In genomic region chr11:35991846-35992245, GRCm38 (mm10) we compare ENCODE assay signal across 18 mouse cellular contexts. TPM values are rescaled to one million over a fixed set of nuclear protein-coding genes. Genes with fewer than 3 reads are reported as not detected.
A peak's percentile ranks its signal among the peaks of the same experiment; 100 is the strongest.
DNase-seq lines count a peak whose midpoint lies in the region; ATAC-seq and TF ChIP-seq lines count a peak whose summit lies in the region.
"Had no signal": no experiment of that assay in that cellular context is flagged by ENCODE, and none has a peak within 500 bp of the region (broad histone marks: within the 10 kb centered on the region; RNA-seq: fewer than 3 reads in every experiment).

No protein-coding gene starts in this region.

- no peak overlapping the region for H3K27ac ChIP-seq in forebrain, embryonic 15.5 days (replicated peaks)
- H3K27ac ChIP-seq in forebrain, embryonic 12.5 days, result no peak overlapping the region
- no peak overlapping the region for H3K27ac ChIP-seq in layer of hippocampus, adult 2 months
- H3K27ac ChIP-seq: gastrocnemius, adult 2 months; heart, adult 2 months; hindbrain, embryonic 12.5 days; intestine, embryonic 15.5 days; limb, embryonic 10.5 days; liver, embryonic 12.5 days; stomach, postnatal 0 days had no signal

- H3K4me1 ChIP-seq in forebrain, embryonic 15.5 days, result peaks cover 20% of the 10 kb centered on the region
- no peaks in the 10 kb centered on the region for H3K4me1 ChIP-seq in forebrain, embryonic 12.5 days
- H3K4me1 ChIP-seq: hindbrain, embryonic 12.5 days; intestine, embryonic 15.5 days; limb, embryonic 10.5 days; liver, embryonic 12.5 days had no signal

- peak; percentile 76 for DNase-seq in brain, embryonic 14.5 days (ENCODE audit: low read depth)
- peak; percentile 54 to 71 for DNase-seq in layer of hippocampus, adult 2 months (ENCODE audit: low spot score in 2 of 2)
- peak; percentile 32 for DNase-seq in left cerebral cortex, postnatal 4 days
- DNase-seq in kidney, adult 8-10 months, result no peak
- no peak for DNase-seq in heart, adult 11 months
- DNase-seq: cerebellum, adult 11 months; gastrocnemius, adult 2 months; heart, adult 2 months; kidney, postnatal 10 days had no signal

- intact Hi-C loops in left cerebral cortex, postnatal 4 days (cut with DNase I), result no loop called here

- WGBS in forebrain, embryonic 15.5 days, result 62% methylated on average over 2 of the region's 2 CpGs
- WGBS in forebrain, embryonic 12.5 days, result 80% methylated on average over 2 of the region's 2 CpGs

- H3K4me2 ChIP-seq in forebrain, embryonic 15.5 days (replicated peaks), result no peak overlapping the region
- H3K4me2 ChIP-seq in forebrain, embryonic 12.5 days, result no peak overlapping the region
- H3K4me2 ChIP-seq: hindbrain, embryonic 12.5 days; intestine, embryonic 15.5 days; liver, embryonic 12.5 days had no signal

- TF ChIP-seq CTCF in brain, embryonic 14.5 days (IDR thresholded peaks at IDR 0.05; ENCODE audit: borderline replicate concordance, extremely low read depth, insufficient read depth, insufficient read length), result no peak
- TF ChIP-seq CTCF in layer of hippocampus, adult 2 months (conservative IDR thresholded peaks at IDR 0.05), result no peak

- H3K36me3 ChIP-seq in forebrain, embryonic 15.5 days, result no peaks in the 10 kb centered on the region
- no peaks in the 10 kb centered on the region for H3K36me3 ChIP-seq in forebrain, embryonic 12.5 days (replicated peaks)
- H3K36me3 ChIP-seq: hindbrain, embryonic 12.5 days; intestine, embryonic 15.5 days; limb, embryonic 10.5 days; liver, embryonic 12.5 days had no signal

- H3K27me3 ChIP-seq in forebrain, embryonic 15.5 days, result no peaks in the 10 kb centered on the region
- no peaks in the 10 kb centered on the region for H3K27me3 ChIP-seq in forebrain, embryonic 12.5 days
- H3K27me3 ChIP-seq: hindbrain, embryonic 12.5 days; intestine, embryonic 15.5 days had no signal

- no peak overlapping the region for H3K9ac ChIP-seq in forebrain, embryonic 15.5 days (replicated peaks)
- no peak overlapping the region for H3K9ac ChIP-seq in forebrain, embryonic 12.5 days
- H3K9ac ChIP-seq: hindbrain, embryonic 12.5 days; intestine, embryonic 15.5 days; liver, embryonic 12.5 days had no signal

- no peak overlapping the region for H3K4me3 ChIP-seq in forebrain, embryonic 15.5 days
- no peak overlapping the region for H3K4me3 ChIP-seq in forebrain, embryonic 12.5 days (replicated peaks)
- no peak overlapping the region for H3K4me3 ChIP-seq in layer of hippocampus, adult 2 months
- H3K4me3 ChIP-seq: gastrocnemius, adult 2 months; heart, adult 2 months; hindbrain, embryonic 12.5 days; intestine, embryonic 15.5 days; limb, embryonic 10.5 days; liver, embryonic 12.5 days had no signal

- no peak for TF ChIP-seq POLR2A in brain, embryonic 14.5 days (IDR thresholded peaks at IDR 0.05; ENCODE audit: borderline replicate concordance, extremely low read depth, insufficient read depth, insufficient read length, poor library complexity, severe bottlenecking)

- ATAC-seq in forebrain, embryonic 15.5 days (replicated peaks), result peak; percentile 82; the same call in 1 of the 2 replicates
- no peak for ATAC-seq in forebrain, embryonic 12.5 days (ENCODE audit: low FRiP score)
- ATAC-seq: intestine, embryonic 15.5 days; liver, embryonic 12.5 days; midbrain, embryonic 16.5 days had no signal

- no peaks in the 10 kb centered on the region for H3K9me3 ChIP-seq in forebrain, embryonic 15.5 days
- 0 out of 2 replicates have a peak, but pooled peaks cover 8% of the 10 kb centered on the region for H3K9me3 ChIP-seq in forebrain, embryonic 12.5 days
- H3K9me3 ChIP-seq: hindbrain, embryonic 12.5 days; intestine, embryonic 15.5 days; limb, embryonic 10.5 days had no signal

RNA-seq across cellular contexts. Expression of gene Wwc1, which starts 11.5 kb away (rescaled TPM):
- polyA plus RNA-seq in forebrain, embryonic 15.5 days (2015; fragmentation: Nextera tagmentation; extraction: Ambion mirVana), result 15.6 and 22.2 TPM in 2 replicates
- polyA plus RNA-seq in forebrain, embryonic 12.5 days (2016; fragmentation: Nextera tagmentation; extraction: Ambion mirVana), result 6.7 and 10.3 TPM in 2 replicates
- polyA plus RNA-seq in brain, embryonic 14.5 days (2012; rRNA removed), result 39.4 and 45.1 TPM in 2 replicates
- 100 to 1,000 TPM in 1 of 2 experiments, 10 to 100 TPM in 1; 99.6 to 107 TPM for total RNA-seq in layer of hippocampus, adult 2 months (2021)
- 100 to 1,000 TPM; 106 to 129 TPM for total RNA-seq in left cerebral cortex, postnatal 4 days (2021)
- total RNA-seq: gastrocnemius, adult 2 months; megakaryocyte, adult 5-6 weeks had no signal

Comparison
In these comparisons a context has a peak if more than half of its experiments do, and no peak if none do; other contexts are left out.
1. DNase-seq: peak in brain, embryonic 14.5 days (single experiment), layer of hippocampus, adult 2 months (2 of 2) and left cerebral cortex, postnatal 4 days (single experiment); none in kidney, adult 8-10 months (0 of 2) and heart, adult 11 months (single experiment).